Mouse (Mus musculus) embryonic fibroblast, embryonic 13.5 days (primary cell): ENCODE data around the gene Mgrn1.

ENCODE experiments used
- CTCF ChIP-seq: IDR thresholded peaks from 2 replicates; pipeline ENCODE4 v1.5.1; 2011; ENCODE audit warnings: mild to moderate bottlenecking, control low read depth, low read length, moderate library complexity, borderline replicate concordance; ENCODE audit not compliant: insufficient read depth
- POLR2A ChIP-seq: IDR thresholded peaks from 2 replicates; pipeline ENCODE4 v1.6.1; 2011; ENCODE audit warnings: low read depth, mild to moderate bottlenecking, control low read depth, low read length, moderate library complexity

DNA sequence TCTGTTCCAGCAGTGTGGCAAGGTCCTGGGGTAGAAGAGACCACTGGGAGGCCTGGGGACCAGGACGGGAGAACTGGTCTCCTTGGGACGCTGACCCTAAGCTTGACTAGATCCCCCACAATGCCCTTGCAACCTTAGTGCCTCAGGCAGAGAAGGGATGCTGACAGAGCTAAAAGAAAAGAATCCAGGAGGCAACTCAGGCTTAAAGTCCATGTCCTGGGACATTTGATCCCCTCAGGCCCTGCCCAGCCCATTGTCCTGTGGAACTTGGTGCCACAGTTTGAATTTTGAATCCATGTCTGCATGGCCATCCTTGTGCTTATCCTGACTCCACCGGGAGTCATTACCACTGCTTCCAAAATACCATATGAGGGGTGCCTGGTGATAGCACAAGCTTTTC lies 60.1 kb downstream of the Mgrn1 start:
- TF ChIP-seq POLR2A = no peak
- TF ChIP-seq CTCF = no peak
